Mouse (Mus musculus) erythroblast, embryonic 14.5 days (primary cell): ENCODE measurements around the gene Sdk2.

Source experiments
- GATA1 ChIP-seq: IDR thresholded peaks from 2 replicates; pipeline ENCODE4 v1.6.1; 2012; ENCODE audit warnings: low read length, inconsistent platforms, mixed read lengths
- TAL1 ChIP-seq: IDR thresholded peaks from 3 replicates; pipeline ENCODE4 v1.6.1; 2012; ENCODE audit warnings: low read length, inconsistent platforms, mixed read lengths

DNA sequence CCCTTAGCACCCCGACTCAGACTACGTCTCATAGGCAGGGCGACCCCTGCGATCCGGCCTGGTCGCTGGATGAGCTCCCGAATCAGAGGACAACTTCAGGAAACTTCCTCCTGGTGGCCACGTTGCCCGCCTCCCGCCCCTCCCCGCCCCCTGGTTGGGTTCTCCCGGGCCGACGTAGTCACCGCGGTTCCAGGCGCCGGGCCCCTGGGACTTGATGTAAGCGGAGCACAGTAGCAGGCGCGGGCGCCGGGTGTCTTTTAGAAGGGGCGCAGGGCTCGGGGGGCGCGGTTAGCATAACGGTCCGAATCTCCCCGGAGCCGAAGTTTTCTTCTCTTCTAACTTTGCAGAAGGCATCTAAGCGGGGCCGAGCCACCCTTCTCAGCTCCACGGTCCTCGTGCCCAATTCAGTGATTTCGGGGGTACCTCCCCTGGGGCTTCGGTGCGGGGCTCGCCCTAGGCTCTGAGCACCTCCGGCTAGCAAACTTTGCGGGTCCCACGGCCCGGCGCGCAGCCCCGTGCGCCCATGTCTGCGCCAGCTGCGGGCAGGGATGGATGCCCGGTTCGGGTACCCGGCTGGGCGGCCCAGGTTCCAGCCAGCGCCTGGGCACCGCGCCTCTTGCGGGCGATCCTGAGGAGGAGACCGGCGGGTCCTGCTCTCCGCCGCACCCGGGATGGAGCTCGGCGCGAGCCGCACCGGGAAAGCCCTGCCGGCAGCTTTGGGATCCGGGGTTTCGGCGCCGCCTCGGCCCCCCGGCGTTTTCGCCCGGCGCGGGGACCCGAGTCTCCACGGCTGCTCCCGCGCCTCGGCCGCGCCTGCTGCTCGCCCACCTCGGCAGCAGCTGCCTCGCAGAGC lies 522 bp downstream of the Sdk2 start:
- no peak for TF ChIP-seq GATA1
- no peak for TF ChIP-seq TAL1
